Mouse (Mus musculus) ES-Bruce4 (cell line): ENCODE measurements at regions not wholly inside any gene's neighbourhood (a gene's known extent, or its start where the extent isn't known, plus 50 kb on each side); places are given as distances from the start of the nearest gene placed in this dataset.

ENCODE experiments used
- H3K27ac ChIP-seq: 2 replicates; pipeline ENCODE4 v1.5.1; 2012; ENCODE audit warnings: low read length, inconsistent platforms; ENCODE audit not compliant: insufficient read depth
- H3K27me3 ChIP-seq: 2 replicates; pipeline ENCODE4 v1.6.1; 2012; ENCODE audit warnings: mild to moderate bottlenecking, low read length, inconsistent platforms; ENCODE audit not compliant: control insufficient read depth, poor library complexity, insufficient read depth, severe bottlenecking
- H3K36me3 ChIP-seq: 2 replicates; pipeline ENCODE4 v1.6.1; 2012; ENCODE audit warnings: inconsistent platforms, mild to moderate bottlenecking, low read length, moderate library complexity; ENCODE audit not compliant: control insufficient read depth, poor library complexity, insufficient read depth, severe bottlenecking
- H3K4me1 ChIP-seq: one replicate; pipeline ENCODE4 v1.8.1; 2011; ENCODE audit warnings: low read length; ENCODE audit not compliant: control insufficient read depth, insufficient read depth
- H3K4me3 ChIP-seq: 2 replicates; pipeline ENCODE4 v1.5.1; 2011; ENCODE audit warnings: low read depth, mild to moderate bottlenecking, low read length
- H3K9ac ChIP-seq: 2 replicates; pipeline ENCODE4 v1.6.1; 2012; ENCODE audit warnings: low read depth, mild to moderate bottlenecking, inconsistent platforms; ENCODE audit not compliant: poor library complexity, severe bottlenecking
- H3K9me3 ChIP-seq: replicated peaks from 2 replicates; pipeline ENCODE4 v1.6.1; 2012; ENCODE audit warnings: mild to moderate bottlenecking, low read length, inconsistent platforms; ENCODE audit not compliant: control insufficient read depth, poor library complexity, insufficient read depth, severe bottlenecking
- CTCF ChIP-seq: IDR thresholded peaks from one replicate; pipeline ENCODE4 v1.8.1; 2011; ENCODE audit warnings: low read depth, low read length
- EP300 ChIP-seq: IDR thresholded peaks from 2 replicates; pipeline ENCODE4 v1.6.1; 2011; ENCODE audit warnings: low read depth, low read length; ENCODE audit not compliant: insufficient read depth
- POLR2A ChIP-seq: IDR thresholded peaks from one replicate; pipeline ENCODE4 v1.8.1; 2011; ENCODE audit warnings: low read length; ENCODE audit not compliant: insufficient read depth

DNA sequence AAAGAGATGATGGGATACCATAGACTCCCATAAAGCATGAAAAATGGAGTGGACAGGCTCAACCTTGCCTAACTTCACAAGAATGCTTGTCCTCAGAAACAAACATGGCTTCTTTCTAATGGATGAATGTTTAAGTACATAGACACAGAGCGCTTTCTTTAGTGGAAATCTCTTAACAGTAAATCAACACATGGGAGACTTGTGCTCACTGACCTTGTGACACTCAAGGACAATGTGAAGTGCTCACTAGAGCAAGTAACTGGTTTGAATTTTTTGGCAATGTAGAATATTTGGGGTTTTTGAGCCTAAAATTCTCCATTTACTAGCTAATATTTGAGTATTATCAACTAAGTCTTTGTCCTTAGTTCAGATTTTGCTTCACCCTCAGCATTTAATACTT lies 88.0 kb downstream of the Tent5c start:
- Histone ChIP-seq H3K9me3 (no peaks in the 10 kb centered on the region), H3K36me3 (no peaks in the 10 kb centered on the region), H3K27me3 (no peaks in the 10 kb centered on the region), H3K27ac (no peak overlapping the region), H3K9ac (no peak overlapping the region), H3K4me3 (no peak overlapping the region), H3K4me1 (no peaks in the 10 kb centered on the region)
- TF ChIP-seq POLR2A = no peak
- no peak for TF ChIP-seq EP300
- TF ChIP-seq CTCF = no peak

DNA sequence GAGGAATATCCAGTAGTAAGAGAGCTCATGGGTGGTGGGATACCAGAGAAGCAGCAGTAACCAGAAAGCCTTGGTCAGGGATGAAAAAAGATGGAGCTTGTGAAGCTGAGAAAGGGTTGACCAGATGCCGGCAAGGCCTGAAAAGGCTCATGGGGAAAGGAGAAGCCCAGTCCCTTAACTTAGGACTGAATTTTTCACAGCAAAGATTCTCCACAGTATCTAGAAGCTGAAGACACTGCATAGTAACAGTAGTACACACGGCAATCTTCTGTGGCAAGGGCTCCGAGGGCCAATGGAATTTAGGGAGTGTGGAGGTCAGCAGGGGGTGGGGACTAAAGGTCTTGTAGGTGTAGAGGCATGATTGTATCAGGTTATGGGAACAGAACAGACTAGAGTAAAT lies 91.6 kb downstream of the Tent5c start:
- Histone ChIP-seq H3K4me3 (no peak overlapping the region), H3K27me3 (no peaks in the 10 kb centered on the region), H3K27ac (no peak overlapping the region), H3K9me3 (no peaks in the 10 kb centered on the region), H3K36me3 (no peaks in the 10 kb centered on the region), H3K9ac (no peak overlapping the region), H3K4me1 (peaks cover 3% of the 10 kb centered on the region)
- TF ChIP-seq EP300 (no peak), CTCF (no peak), POLR2A (no peak)

DNA sequence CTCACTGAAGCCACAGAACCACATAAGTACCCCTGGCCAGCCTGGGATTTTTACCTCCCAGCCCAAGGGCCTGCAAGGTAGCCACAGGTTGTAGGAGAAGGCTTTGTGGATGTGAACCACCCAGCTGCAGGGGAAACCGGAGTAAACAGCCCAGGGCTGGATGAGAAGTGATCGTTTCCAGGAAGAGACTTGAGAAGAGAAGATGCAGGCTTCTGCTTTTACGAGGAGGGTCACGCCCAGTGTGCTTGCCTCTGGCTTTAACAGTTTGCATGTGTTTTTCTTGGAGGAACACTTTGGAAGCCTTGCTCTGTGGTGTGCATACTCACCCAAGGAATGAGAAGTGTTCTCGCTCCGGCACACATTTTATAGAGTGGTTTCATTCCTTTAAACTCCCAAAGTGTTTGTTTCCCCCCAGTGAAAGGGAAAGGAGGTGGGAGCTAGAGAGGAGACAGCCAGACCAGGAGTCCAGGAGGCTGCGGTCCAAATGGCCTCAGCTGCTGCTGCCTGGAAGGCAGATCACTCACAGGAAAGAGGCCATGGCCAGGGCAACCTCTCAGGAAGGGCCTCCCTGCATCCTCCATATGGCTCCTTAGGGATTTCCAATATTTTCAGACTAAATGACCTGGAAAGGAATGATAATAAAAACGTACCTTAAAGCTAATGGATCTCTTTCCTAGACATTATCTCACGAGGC lies 94.1 kb downstream of the Tent5c start:
- peaks cover 3% of the 10 kb centered on the region for H3K4me1 ChIP-seq
- no peaks in the 10 kb centered on the region for H3K27me3 ChIP-seq
- H3K36me3 ChIP-seq = no peaks in the 10 kb centered on the region
- no peak overlapping the region for H3K9ac ChIP-seq
- TF ChIP-seq POLR2A (no peak), EP300 (0 out of 2 replicates have a peak, but pooled peaks have one; percentile 54), CTCF (no peak)
- H3K27ac ChIP-seq = no peak overlapping the region
- H3K9me3 ChIP-seq = no peaks in the 10 kb centered on the region
- H3K4me3 ChIP-seq = no peak overlapping the region

DNA sequence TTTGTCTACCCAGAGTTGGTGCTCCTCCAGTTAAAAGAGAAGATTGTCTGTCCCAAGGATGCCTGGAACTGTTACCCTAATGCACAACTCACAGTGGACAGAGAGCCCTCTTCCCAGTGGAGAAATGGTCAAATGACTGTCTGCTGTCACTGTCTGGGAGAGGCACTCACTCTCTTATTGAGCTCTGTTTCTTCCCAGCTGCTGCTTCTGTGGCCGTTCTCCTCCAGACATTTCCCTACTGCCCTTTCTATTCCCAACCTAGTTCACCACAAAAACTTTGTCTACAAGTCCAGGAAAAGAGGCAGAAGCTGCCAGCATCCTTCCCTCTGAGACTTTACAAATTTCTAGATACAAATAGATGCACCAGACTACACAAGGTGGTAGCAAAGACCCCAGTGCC lies 95.2 kb downstream of the Tent5c start:
- Histone ChIP-seq H3K4me3 (no peak overlapping the region), H3K4me1 (peaks cover 3% of the 10 kb centered on the region), H3K9ac (no peak overlapping the region), H3K9me3 (no peaks in the 10 kb centered on the region), H3K27me3 (no peaks in the 10 kb centered on the region), H3K27ac (no peak overlapping the region), H3K36me3 (no peaks in the 10 kb centered on the region)
- TF ChIP-seq EP300 (no peak), CTCF (no peak), POLR2A (no peak)

DNA sequence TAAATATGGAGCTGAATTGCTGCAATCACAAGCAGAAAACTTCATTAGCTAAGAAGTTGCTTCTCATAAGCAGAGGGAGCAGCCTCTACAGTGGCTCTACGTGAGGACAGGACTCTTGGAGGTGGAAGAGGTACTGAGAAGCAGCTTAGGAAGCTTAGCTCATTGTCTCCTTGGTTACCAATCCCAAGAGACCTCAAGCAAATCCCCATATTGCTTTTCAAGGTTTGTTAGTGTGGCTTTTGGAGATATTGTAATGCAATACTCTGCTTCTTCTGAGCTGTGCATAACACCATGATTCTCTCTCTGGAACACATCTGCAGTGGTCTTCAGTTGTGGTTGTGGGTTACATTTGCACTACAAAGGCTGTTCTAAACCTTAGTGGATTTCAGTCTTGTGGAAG lies 106.9 kb downstream of the Tent5c start:
- Histone ChIP-seq H3K27ac (no peak overlapping the region), H3K9ac (no peak overlapping the region), H3K4me1 (no peaks in the 10 kb centered on the region), H3K27me3 (no peaks in the 10 kb centered on the region), H3K9me3 (no peaks in the 10 kb centered on the region), H3K4me3 (no peak overlapping the region), H3K36me3 (no peaks in the 10 kb centered on the region)
- TF ChIP-seq CTCF (no peak), EP300 (no peak), POLR2A (no peak)

DNA sequence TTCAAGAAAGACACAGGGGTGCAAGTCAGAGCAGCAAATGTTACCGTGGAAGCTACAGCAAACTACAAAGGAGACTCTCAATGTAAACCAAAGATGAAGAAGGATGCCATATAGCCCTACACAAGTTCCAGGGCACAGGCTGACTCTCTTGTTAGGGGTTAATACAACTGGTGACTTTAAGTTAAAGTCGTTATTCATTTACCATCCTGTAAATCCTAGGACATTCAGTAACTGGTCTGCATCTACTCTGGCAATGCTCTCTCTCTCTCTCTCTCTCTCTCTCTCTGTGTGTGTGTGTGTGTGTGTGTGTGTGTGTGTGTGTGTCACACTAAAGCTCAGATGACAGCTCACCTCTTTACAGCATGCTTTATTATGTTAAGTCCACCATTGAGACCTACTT lies 107.8 kb downstream of the Tent5c start:
- Histone ChIP-seq H3K9ac (no peak overlapping the region), H3K36me3 (no peaks in the 10 kb centered on the region), H3K27ac (no peak overlapping the region), H3K4me3 (no peak overlapping the region), H3K9me3 (no peaks in the 10 kb centered on the region), H3K27me3 (no peaks in the 10 kb centered on the region), H3K4me1 (no peaks in the 10 kb centered on the region)
- TF ChIP-seq EP300 (no peak), CTCF (no peak), POLR2A (no peak)

DNA sequence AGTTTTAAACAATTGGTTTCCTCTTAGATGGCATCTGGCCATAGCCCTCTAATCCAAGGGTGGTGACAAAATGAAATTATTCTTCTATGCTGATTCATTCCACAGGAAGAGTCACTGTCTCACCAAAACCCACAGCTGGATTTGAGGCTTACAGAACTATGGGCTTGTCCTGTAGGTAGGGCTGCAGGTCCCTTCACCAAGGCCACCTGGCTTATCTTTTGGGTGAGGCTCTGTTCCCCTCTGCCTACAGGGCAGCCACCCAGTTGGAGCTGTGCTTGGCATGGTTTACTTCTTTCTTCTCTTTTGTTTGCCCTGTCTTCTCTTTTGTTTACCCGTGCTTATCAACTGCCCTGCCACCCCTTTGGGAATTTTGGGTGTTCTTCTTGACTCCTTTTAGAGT lies 113.0 kb downstream of the Tent5c start:
- H3K9ac ChIP-seq = no peak overlapping the region
- no peaks in the 10 kb centered on the region for H3K9me3 ChIP-seq
- no peaks in the 10 kb centered on the region for H3K4me1 ChIP-seq
- no peaks in the 10 kb centered on the region for H3K27me3 ChIP-seq
- H3K36me3 ChIP-seq = no peaks in the 10 kb centered on the region
- no peak overlapping the region for H3K27ac ChIP-seq
- TF ChIP-seq EP300 (no peak), CTCF (no peak), POLR2A (no peak)
- H3K4me3 ChIP-seq = no peak overlapping the region
